15 mouse cellular contexts compared by ENCODE assay signal in the genomic region with DNA sequence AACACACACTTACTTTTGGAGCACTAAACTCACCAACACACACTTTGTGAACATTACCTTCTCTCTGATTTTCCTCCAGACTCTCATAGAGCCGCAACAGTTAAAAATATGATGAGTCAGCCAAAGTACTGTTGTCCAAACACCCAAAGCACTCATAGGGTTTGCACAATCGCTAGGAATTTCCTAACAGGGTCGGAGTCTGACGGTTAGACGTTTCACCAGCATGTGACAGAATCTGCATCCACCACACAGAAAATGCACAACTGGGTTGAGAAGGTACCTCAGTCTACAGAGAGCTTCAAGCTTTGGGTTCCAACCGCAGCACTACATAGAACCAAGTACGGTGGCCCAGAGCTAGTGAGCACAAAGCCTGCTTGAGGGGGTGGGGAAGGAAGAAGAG.
DNase-seq lines count a peak whose midpoint lies in the region; ATAC-seq and TF ChIP-seq lines count a peak whose summit lies in the region.
"Had no signal": no experiment of that assay in that cellular context is flagged by ENCODE, and none has a peak within 500 bp of the region (broad histone marks: within the 10 kb centered on the region; RNA-seq: fewer than 3 reads in every experiment).

No protein-coding gene starts in this region.

- peak; percentile 82 for DNase-seq in adrenal gland, adult 2 months
- no peak for DNase-seq in adrenal gland, postnatal 4 days (ENCODE audit: low spot score in 2 of 2)
- DNase-seq in c-Kit-positive CD71-negative TER-119-negative erythroid progenitor cells, embryonic 14.5 days (ENCODE audit: low read depth), result peak; percentile 58
- DNase-seq in lung, adult 2 months, result peak; percentile 53
- peak; percentile 33 for DNase-seq in skeletal muscle tissue, adult 2 months (ENCODE audit: low read depth, low spot score)
- DNase-seq in hindbrain, embryonic 11.5 days (ENCODE audit: low spot score), result no peak
- no peak for DNase-seq in kidney, postnatal 25 days
- no peak for DNase-seq in left cerebral cortex, adult 8-10 months (ENCODE audit: low spot score in 2 of 2)
- DNase-seq: B cell, adult 2 months; kidney, adult 8-10 months; spleen, adult 18-20 months; thymus, postnatal 25 days had no signal

- H3K4me2 ChIP-seq in hindbrain, embryonic 11.5 days (replicated peaks; ENCODE audit: low read depth, low read length), result no peak overlapping the region
- H3K4me2 ChIP-seq: embryonic facial prominence, embryonic 13.5 days; midbrain, embryonic 12.5 days had no signal

- TF ChIP-seq POLR2A in lung, adult 2 months (IDR thresholded peaks at IDR 0.05; ENCODE audit: borderline replicate concordance, extremely low read depth, low read depth, low read length), result no peak

- peaks cover 5% of the 10 kb centered on the region for H3K4me1 ChIP-seq in lung, adult 2 months (ENCODE audit: control insufficient read depth, insufficient read depth, low read length)
- no peaks in the 10 kb centered on the region for H3K4me1 ChIP-seq in hindbrain, embryonic 11.5 days (replicated peaks; ENCODE audit: control insufficient read depth, insufficient read depth, low read length)
- H3K4me1 ChIP-seq: embryonic facial prominence, embryonic 13.5 days; midbrain, embryonic 12.5 days had no signal

- TF ChIP-seq CTCF in lung, adult 2 months (IDR thresholded peaks at IDR 0.05; ENCODE audit: insufficient read depth, low read length), result no peak

- peak overlapping the region; percentile 29 for H3K4me3 ChIP-seq in lung, adult 2 months (replicated peaks; ENCODE audit: extremely low read depth, low read depth, low read length)
- H3K4me3 ChIP-seq in hindbrain, embryonic 11.5 days (ENCODE audit: low read depth, low read length), result no peak overlapping the region
- H3K4me3 ChIP-seq: embryonic facial prominence, embryonic 13.5 days; midbrain, embryonic 12.5 days had no signal

- H3K27ac ChIP-seq in hindbrain, embryonic 11.5 days (ENCODE audit: low read depth, low read length), result no peak overlapping the region
- H3K27ac ChIP-seq: embryonic facial prominence, embryonic 13.5 days; midbrain, embryonic 12.5 days had no signal

- no peaks in the 10 kb centered on the region for H3K36me3 ChIP-seq in hindbrain, embryonic 11.5 days (ENCODE audit: control insufficient read depth, insufficient read depth, low read length)
- H3K36me3 ChIP-seq: embryonic facial prominence, embryonic 13.5 days; midbrain, embryonic 12.5 days had no signal

- H3K27me3 ChIP-seq in hindbrain, embryonic 11.5 days (ENCODE audit: control insufficient read depth, insufficient read depth, low read length), result no peaks in the 10 kb centered on the region
- H3K27me3 ChIP-seq: embryonic facial prominence, embryonic 13.5 days; midbrain, embryonic 12.5 days; Patski had no signal

- no peak for ATAC-seq in hindbrain, embryonic 11.5 days (ENCODE audit: low FRiP score)
- ATAC-seq: Patski had no signal

- H3K9me3 ChIP-seq in hindbrain, embryonic 11.5 days (ENCODE audit: control insufficient read depth, low read length), result no peaks in the 10 kb centered on the region
- H3K9me3 ChIP-seq: embryonic facial prominence, embryonic 13.5 days; midbrain, embryonic 12.5 days had no signal

- H3K9ac ChIP-seq in hindbrain, embryonic 11.5 days (ENCODE audit: low read depth, low read length), result no peak overlapping the region
- H3K9ac ChIP-seq: embryonic facial prominence, embryonic 13.5 days; midbrain, embryonic 12.5 days had no signal

- WGBS in lung, adult 2 months, result 37% methylated on average over 7 of the region's 7 CpGs
- 87% methylated on average over 7 of the region's 7 CpGs for WGBS in hindbrain, embryonic 11.5 days

Comparison
In these comparisons a context has a peak if more than half of its experiments do, and no peak if none do; other contexts are left out.
1. DNase-seq: peak in adrenal gland, adult 2 months (single experiment), c-Kit-positive CD71-negative TER-119-negative erythroid progenitor cells, embryonic 14.5 days (single experiment), lung, adult 2 months (single experiment) and skeletal muscle tissue, adult 2 months (single experiment); none in adrenal gland, postnatal 4 days (0 of 2), hindbrain, embryonic 11.5 days (single experiment), kidney, postnatal 25 days (0 of 2) and left cerebral cortex, adult 8-10 months (0 of 2).